Mouse (Mus musculus) liver, embryonic 14.5 days (tissue): Measurements from ENCODE around the gene Tango6.

Experiments used
- CTCF ChIP-seq: IDR thresholded peaks from 2 replicates; pipeline ENCODE4 v1.5.1; 2016; ENCODE audit warnings: antibody characterized with exemption, low read depth, control low read depth
- EP300 ChIP-seq: IDR thresholded peaks from 2 replicates; pipeline ENCODE4 v1.6.1; 2016; ENCODE audit warnings: antibody characterized with exemption, low read depth

GRCm38 (mm10) chr8:106865354-106865753, 182.5 kb downstream of the Tango6 start:
- TF ChIP-seq CTCF (no peak), EP300 (no peak)
